Mouse (Mus musculus) layer of hippocampus, adult 9-11 months (tissue): ENCODE measurements around the gene Trim27.

Experiments used
- DNase-seq: peaks from one replicate; pipeline ENCODE4 v3.0.0; 2022

Trim27 gene

GRCm38 (mm10) chr13:21173072-21173471 lies 6.2 kb upstream of the Trim27 start:
- peak; percentile 66 for DNase-seq

- DNase-seq, result no peak
These were observed 2.5 kb upstream of the Trim27 start for GRCm38 (mm10) chr13:21176733-21177132.

- DNase-seq, result no peak
These were observed 1.6 kb upstream of the Trim27 start for GRCm38 (mm10) chr13:21177657-21178056.

GRCm38 (mm10) chr13:21178364-21178763 lies 881 bp upstream of the Trim27 start:
- DNase-seq, result no peak

GRCm38 (mm10) chr13:21179724-21180550 lies 692 bp downstream of the Trim27 start:
- peak; percentile 90 for DNase-seq

- DNase-seq, result no peak
These were observed 1.6 kb downstream of the Trim27 start for GRCm38 (mm10) chr13:21180551-21181530.

GRCm38 (mm10) chr13:21181996-21182395 lies 2.8 kb downstream of the Trim27 start:
- DNase-seq, result no peak

- no peak for DNase-seq
These were observed 3.8 kb downstream of the Trim27 start for GRCm38 (mm10) chr13:21183066-21183465.

GRCm38 (mm10) chr13:21183661-21184060 lies 4.4 kb downstream of the Trim27 start:
- DNase-seq, result no peak

- DNase-seq, result no peak
These were observed 6.3 kb downstream of the Trim27 start for GRCm38 (mm10) chr13:21185521-21185920.

- DNase-seq, result no peak
These were observed 16.4 kb downstream of the Trim27 start for GRCm38 (mm10) chr13:21195406-21196228.

- DNase-seq, result no peak
These were observed 18.5 kb downstream of the Trim27 start for GRCm38 (mm10) chr13:21197721-21198120.

GRCm38 (mm10) chr13:21198313-21198712 lies 19.1 kb downstream of the Trim27 start:
- no peak for DNase-seq

- DNase-seq, result no peak
These were observed 20.1 kb downstream of the Trim27 start for GRCm38 (mm10) chr13:21199046-21200028.

- DNase-seq, result peak; percentile 91
These were observed 21.1 kb downstream of the Trim27 start for GRCm38 (mm10) chr13:21200043-21200999.

GRCm38 (mm10) chr13:21215275-21215983 lies 36.2 kb downstream of the Trim27 start:
- DNase-seq, result peak; percentile 58

GRCm38 (mm10) chr13:21216781-21217180 lies 37.5 kb downstream of the Trim27 start:
- DNase-seq, result no peak

- DNase-seq, result no peak
These were observed 42.6 kb downstream of the Trim27 start for GRCm38 (mm10) chr13:21221656-21222462.
